Mouse (Mus musculus) olfactory bulb, adult 2 months (tissue): ENCODE measurements at regions not wholly inside any gene's neighbourhood (a gene's known extent, or its start where the extent isn't known, plus 50 kb on each side); places are given as distances from the start of the nearest gene placed in this dataset.

Experiments
- CTCF ChIP-seq: fragments of 200-500 bp; IDR thresholded peaks from 2 replicates; pipeline ENCODE4 v1.5.1; 2012; ENCODE audit warnings: low read depth, mild to moderate bottlenecking, low read length, moderate library complexity; ENCODE audit not compliant: insufficient read depth
- POLR2A ChIP-seq: fragments of 200-500 bp; IDR thresholded peaks from 2 replicates; pipeline ENCODE4 v1.6.1; 2012; ENCODE audit warnings: mild to moderate bottlenecking, low read depth, low read length, moderate library complexity; ENCODE audit not compliant: insufficient read depth

DNA sequence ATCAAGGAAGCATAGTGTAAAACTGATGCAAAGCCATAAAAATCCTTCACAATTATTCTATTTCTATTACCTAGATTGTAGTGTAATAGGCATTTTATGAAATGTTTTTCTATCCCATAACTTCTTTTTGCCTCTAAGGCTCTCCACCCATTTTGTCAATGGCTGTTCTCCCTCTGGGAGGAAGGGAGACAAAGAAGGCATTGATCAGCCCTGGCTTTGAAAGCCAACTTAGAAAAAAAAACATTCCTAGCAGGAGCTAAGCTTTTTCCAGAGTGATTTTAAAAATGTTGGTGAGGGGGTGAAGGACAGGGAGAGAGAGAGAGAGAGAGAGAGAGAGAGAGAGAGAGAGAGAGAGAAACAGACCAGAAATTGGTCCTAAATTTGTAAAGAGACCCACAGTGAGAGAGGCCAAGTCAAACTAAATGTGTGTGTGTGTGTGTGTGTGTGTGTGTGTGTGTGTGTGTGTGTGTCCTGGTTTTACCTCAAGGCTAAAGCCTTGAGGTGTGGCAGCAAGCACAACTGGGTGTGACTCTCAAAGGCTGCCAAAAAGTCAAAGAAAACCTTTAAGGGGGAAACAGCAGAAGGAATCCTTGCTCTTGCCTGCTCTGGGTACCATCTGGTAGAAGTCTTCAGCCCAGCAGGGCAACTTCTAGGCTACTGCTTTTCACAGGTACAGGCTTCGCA lies 77.0 kb upstream of the Klf12 start:
- TF ChIP-seq CTCF: no peak
- no peak for TF ChIP-seq POLR2A
